Mouse (Mus musculus) liver, postnatal 0 days (tissue): Measurements from ENCODE around the gene Lrg1. TPM values are rescaled to one million over a fixed set of nuclear protein-coding genes. Genes with fewer than 3 reads are reported as not detected.

ENCODE experiments used
- ATAC-seq: fragments of 200-750 bp; cut with Nextera tagmentation; 2 replicates; pipeline ENCODE4 v1.8.0; 2017; ENCODE audit warnings: mild to moderate bottlenecking, moderate library complexity
- DNase-seq: peaks from one replicate; pipeline ENCODE4 v3.0.0-alpha.2; 2016
- H3K27ac ChIP-seq: fragments of 300-500 bp; sonication (generic); 2 replicates; pipeline ENCODE4 v1.5.1; 2014; ENCODE audit warnings: antibody characterized with exemption, moderate library complexity, mild to moderate bottlenecking, low read depth
- H3K27me3 ChIP-seq: fragments of 300-500 bp; sonication (generic); 2 replicates; pipeline ENCODE4 v1.6.1; 2014; ENCODE audit warnings: low read length, control low read depth, mixed read lengths; ENCODE audit not compliant: insufficient read depth
- H3K36me3 ChIP-seq: fragments of 300-500 bp; sonication (generic); replicated peaks from 2 replicates; pipeline ENCODE4 v1.6.1; 2014; ENCODE audit warnings: mild to moderate bottlenecking, control low read depth, low read length, moderate library complexity, mixed read lengths; ENCODE audit not compliant: insufficient read depth
- H3K4me1 ChIP-seq: fragments of 300-500 bp; sonication (generic); 2 replicates; pipeline ENCODE4 v1.6.1; 2014; ENCODE audit warnings: antibody characterized with exemption, mild to moderate bottlenecking, control low read depth; ENCODE audit not compliant: insufficient read depth
- H3K4me2 ChIP-seq: fragments of 300-500 bp; sonication (generic); 2 replicates; pipeline ENCODE4 v1.6.1; 2014; ENCODE audit warnings: low read depth, mild to moderate bottlenecking, low read length, moderate library complexity, mixed read lengths
- H3K4me3 ChIP-seq: fragments of 300-500 bp; sonication (generic); 2 replicates; pipeline ENCODE4 v1.5.1; 2014; ENCODE audit warnings: low read depth, low read length
- H3K9ac ChIP-seq: fragments of 300-500 bp; sonication (generic); replicated peaks from 2 replicates; pipeline ENCODE4 v1.6.1; 2014; ENCODE audit warnings: mild to moderate bottlenecking, moderate library complexity
- H3K9me3 ChIP-seq: fragments of 300-500 bp; sonication (generic); 2 replicates; pipeline ENCODE4 v1.6.1; 2016; ENCODE audit warnings: mild to moderate bottlenecking, control low read depth, low read length, mixed read lengths
- CTCF ChIP-seq: sonication (generic); IDR thresholded peaks from 2 replicates; pipeline ENCODE4 v1.5.1; 2016; ENCODE audit warnings: antibody characterized with exemption, low read depth
- EP300 ChIP-seq: IDR thresholded peaks from 2 replicates; pipeline ENCODE4 v1.6.1; 2016; ENCODE audit warnings: antibody characterized with exemption, low read depth, mild to moderate bottlenecking
- WGBS: fragments of 180-500 bp; shearing (Covaris S2); extraction: QIAGEN DNeasy Blood & Tissue Kit; methylation state at CpG from one replicate; pipeline ENCODE4 v1.1.7; 2014; ENCODE audit not compliant: insufficient replicate concordance; 5-methylcytosine and 5-hydroxymethylcytosine counted together
- polyA plus RNA-seq: library from polyadenylated mRNA; unstranded; fragments of >200 nt; fragmentation: Nextera tagmentation; extraction: Ambion mirVana; gene quantifications from 2 replicates; pipeline ENCODE4 v1.2.1, GENCODE M21; 2015

Gene Lrg1
- polyA plus RNA-seq, 1 experiment from 2014 or later = 269 TPM

- no peak overlapping the region for H3K27ac ChIP-seq
- H3K36me3 ChIP-seq = peaks cover 12% of the 10 kb centered on the region
- 80% methylated on average over 5 of the region's 5 CpGs for WGBS
- DNase-seq (no peak), ATAC-seq (no peak)
- H3K9ac ChIP-seq = no peak overlapping the region
- H3K9me3 ChIP-seq = no peaks in the 10 kb centered on the region
- H3K4me3 ChIP-seq = no peak overlapping the region
- peaks cover 35% of the 10 kb centered on the region for H3K4me1 ChIP-seq
- no peaks in the 10 kb centered on the region for H3K27me3 ChIP-seq
- no peak overlapping the region for H3K4me2 ChIP-seq
- TF ChIP-seq CTCF (no peak), EP300 (no peak)
Measured at GRCm38 (mm10) chr17:56077523-56077922, 44.3 kb downstream of the Lrg1 start.

- H3K4me1 ChIP-seq = peaks cover 20% of the 10 kb centered on the region
- peak; percentile 27 for ATAC-seq
- peak within 1 kb of the TSS; percentile 79 for H3K9ac ChIP-seq
- under 1% methylated on average over 34 of the region's 35 CpGs for WGBS
- H3K36me3 ChIP-seq = peaks cover 27% of the 10 kb centered on the region
- peak; percentile 55 for TF ChIP-seq CTCF
- TF ChIP-seq EP300 = no peak
- DNase-seq = peak; percentile 97
- H3K27me3 ChIP-seq = no peaks in the 10 kb centered on the region
- H3K27ac ChIP-seq = peak within 1 kb of the TSS; percentile 100
- H3K4me3 ChIP-seq = peak within 1 kb of the TSS; percentile 82
- H3K4me2 ChIP-seq = peak within 1 kb of the TSS; percentile 91
- H3K9me3 ChIP-seq = no peaks in the 10 kb centered on the region
Measured at GRCm38 (mm10) chr17:56074827-56075208, 47.0 kb downstream of the Lrg1 start, which contains the start of gene Ubxn6. Ubxn6 (minus strand) TSS chr17:56075028.

DNA sequence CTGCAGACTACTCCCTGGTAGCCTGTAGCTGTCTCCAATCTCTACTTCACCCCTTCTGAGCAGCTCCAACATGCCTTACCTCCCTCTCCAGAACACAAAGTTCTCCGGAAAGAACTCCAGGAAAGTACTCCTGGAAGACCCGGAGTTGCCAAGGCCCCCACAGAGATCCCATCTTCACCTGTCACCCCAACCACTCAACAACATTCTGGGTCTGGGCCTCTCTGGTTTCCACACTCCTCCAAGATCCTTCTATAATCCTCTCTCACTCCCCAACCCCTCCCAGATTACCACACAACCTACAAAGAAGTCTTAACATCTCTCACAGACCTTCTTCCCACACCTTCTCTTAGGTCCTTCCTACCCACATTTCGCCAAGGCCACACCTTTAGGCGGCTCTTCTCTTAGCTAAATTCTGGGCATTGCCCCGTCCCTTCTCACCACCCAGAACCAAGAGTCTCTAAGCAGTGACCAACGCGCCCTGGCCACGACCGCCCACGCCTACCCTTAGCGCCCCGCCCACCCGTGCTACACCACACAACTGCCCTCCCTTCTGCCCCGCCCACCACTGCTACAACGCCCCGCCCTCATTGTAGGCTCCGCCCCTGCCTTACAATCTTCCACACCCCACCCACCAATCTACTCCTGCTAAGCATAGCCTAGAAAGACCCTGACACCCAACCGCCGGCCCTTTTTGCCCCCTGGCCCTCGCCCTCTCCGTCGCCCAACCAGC, 47.5 kb downstream of the Lrg1 start:
- Histone ChIP-seq H3K4me3 (peak overlapping the region; percentile 82), H3K4me2 (peak overlapping the region; percentile 91), H3K9ac (peak overlapping the region; percentile 79), H3K27me3 (no peaks in the 10 kb centered on the region), H3K27ac (peak overlapping the region; percentile 100), H3K4me1 (peaks cover 20% of the 10 kb centered on the region), H3K36me3 (peaks cover 32% of the 10 kb centered on the region), H3K9me3 (no peaks in the 10 kb centered on the region)
- ATAC-seq (peak; percentile 33), DNase-seq (peak; percentile 95)
- no peak for TF ChIP-seq CTCF
- no peak for TF ChIP-seq EP300
- 7% methylated on average over 22 of the region's 22 CpGs for WGBS

- Histone ChIP-seq H3K27me3 (no peaks in the 10 kb centered on the region), H3K9me3 (no peaks in the 10 kb centered on the region), H3K9ac (no peak overlapping the region), H3K27ac (no peak overlapping the region), H3K4me2 (no peak overlapping the region), H3K4me1 (peaks cover 15% of the 10 kb centered on the region), H3K4me3 (no peak overlapping the region), H3K36me3 (peaks cover 52% of the 10 kb centered on the region)
- WGBS = 89% methylated on average over 5 of the region's 5 CpGs
- no peak for DNase-seq
- ATAC-seq = no peak
- TF ChIP-seq CTCF (no peak), EP300 (no peak)
Measured at GRCm38 (mm10) chr17:56072243-56072642, 49.6 kb downstream of the Lrg1 start.

DNA sequence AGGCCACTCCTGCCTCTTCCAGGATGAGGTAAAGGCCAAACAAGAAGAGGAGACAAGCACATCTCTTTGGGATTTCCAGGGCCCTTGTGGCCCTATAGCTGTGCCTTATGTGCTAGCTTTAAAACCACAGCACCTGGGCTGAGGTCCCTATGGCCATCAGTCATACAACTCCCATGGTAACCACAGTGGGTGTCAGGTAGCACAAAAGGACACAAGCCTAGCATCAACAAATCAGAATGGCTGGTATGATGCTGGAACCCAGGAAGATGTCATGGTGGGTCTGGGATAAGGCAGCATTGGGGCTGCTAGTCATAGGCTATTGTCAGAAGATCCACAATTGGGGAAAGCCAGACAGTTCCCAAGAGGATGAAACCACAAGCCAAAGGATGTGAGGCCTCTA, 50.7 kb downstream of the Lrg1 start:
- TF ChIP-seq EP300 (no peak), CTCF (no peak)
- H3K9ac ChIP-seq = no peak overlapping the region
- DNase-seq (no peak), ATAC-seq (no peak)
- H3K9me3 ChIP-seq = no peaks in the 10 kb centered on the region
- no peak overlapping the region for H3K4me2 ChIP-seq
- no peak overlapping the region for H3K27ac ChIP-seq
- H3K27me3 ChIP-seq = no peaks in the 10 kb centered on the region
- H3K4me1 ChIP-seq = peaks cover 15% of the 10 kb centered on the region
- peaks cover 61% of the 10 kb centered on the region for H3K36me3 ChIP-seq
- H3K4me3 ChIP-seq = no peak overlapping the region

Other genes with a start within 250 kb of the Lrg1 start
- 3.0 and 4.5 TPM in 2 replicates for gene Zfp119a, start 243.1 kb downstream of the Lrg1 start, polyA plus RNA-seq
- 4.9 and 5.5 TPM in 2 replicates for gene Zfp959, start 229.9 kb downstream of the Lrg1 start, polyA plus RNA-seq
- gene Zfp119b, start 172.5 kb downstream of the Lrg1 start, polyA plus RNA-seq = 3.8 and 4.4 TPM in 2 replicates
- 10.0 and 10.5 TPM in 2 replicates for gene Ebi3, start 169.4 kb downstream of the Lrg1 start, polyA plus RNA-seq
- 6.3 and 7.1 TPM in 2 replicates for gene Yju2, start 162.9 kb downstream of the Lrg1 start, polyA plus RNA-seq
- gene Shd, start 151.5 kb downstream of the Lrg1 start, polyA plus RNA-seq = 0.26 and 0.34 TPM in 2 replicates
- not detected in 2 replicates for gene Fsd1, start 135.5 kb downstream of the Lrg1 start, polyA plus RNA-seq
- gene Stap2, start 116.4 kb downstream of the Lrg1 start, polyA plus RNA-seq = 14.3 and 16.8 TPM in 2 replicates
- gene Mpnd, start 116.3 kb downstream of the Lrg1 start, polyA plus RNA-seq = 17.5 and 23.9 TPM in 2 replicates
- gene Sh3gl1, start 85.4 kb downstream of the Lrg1 start, polyA plus RNA-seq = 35.9 and 37.1 TPM in 2 replicates
- gene Chaf1a, start 81.6 kb downstream of the Lrg1 start, polyA plus RNA-seq = 4.9 and 6.5 TPM in 2 replicates
- 19.1 and 20.5 TPM in 2 replicates for gene Ubxn6, start 47.0 kb downstream of the Lrg1 start, polyA plus RNA-seq
- gene Hdgfl2, start 42.4 kb downstream of the Lrg1 start, polyA plus RNA-seq = 24.8 and 27.7 TPM in 2 replicates
- 0.12 and 0.24 TPM in 2 replicates for gene Plin4, start 12.2 kb downstream of the Lrg1 start, polyA plus RNA-seq
- gene Plin5, start 4.4 kb downstream of the Lrg1 start, polyA plus RNA-seq = 57.3 and 58.4 TPM in 2 replicates
- gene Sema6b, start 18.3 kb upstream of the Lrg1 start, polyA plus RNA-seq = 0.56 and 0.62 TPM in 2 replicates
- 2.8 and 3.3 TPM in 2 replicates for gene Tnfaip8l1, start 40.5 kb upstream of the Lrg1 start, polyA plus RNA-seq
- gene Mydgf, start 61.9 kb upstream of the Lrg1 start, polyA plus RNA-seq = 45.8 and 49.8 TPM in 2 replicates
- 10.2 and 12.1 TPM in 2 replicates for gene Dpp9, start 96.9 kb upstream of the Lrg1 start, polyA plus RNA-seq
- gene Fem1a, start 134.8 kb upstream of the Lrg1 start, polyA plus RNA-seq = 5.1 and 5.2 TPM in 2 replicates
- 2.6 and 3.1 TPM in 2 replicates for gene Ticam1, start 154.8 kb upstream of the Lrg1 start, polyA plus RNA-seq
- gene Plin3, start 170.9 kb upstream of the Lrg1 start, polyA plus RNA-seq = 25.8 and 26.8 TPM in 2 replicates
- not detected in 2 replicates for gene Arrdc5, start 178.3 kb upstream of the Lrg1 start, polyA plus RNA-seq
- 37.8 and 43.5 TPM in 2 replicates for gene Uhrf1, start 181.3 kb upstream of the Lrg1 start, polyA plus RNA-seq
- gene Kdm4b, start 204.1 kb upstream of the Lrg1 start, polyA plus RNA-seq = 5.0 and 5.8 TPM in 2 replicates